Mouse (Mus musculus): ENCODE measurements around the gene Arhgap35.
A peak's percentile ranks its signal among the peaks of the same experiment; 100 is the strongest.

DNA sequence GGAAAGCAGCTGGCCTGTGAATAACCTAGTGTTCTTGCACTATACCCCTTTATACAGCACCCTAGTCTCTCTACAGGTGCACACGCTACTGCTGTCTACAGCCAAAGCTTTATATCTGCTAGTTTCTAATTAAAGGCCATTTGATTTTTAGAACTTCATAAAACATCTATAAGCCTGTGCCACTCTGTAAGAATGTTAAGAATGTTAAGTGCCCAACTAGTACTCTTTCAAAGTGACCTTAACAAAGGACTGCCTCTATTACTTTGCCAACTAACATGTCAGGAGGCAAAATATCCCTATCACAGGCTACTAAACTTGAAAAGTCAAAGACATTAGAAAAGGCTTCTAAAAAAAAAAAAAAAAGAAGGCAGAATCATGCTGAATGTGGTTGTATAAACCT, 31.0 kb downstream of the Arhgap35 start:
- TF ChIP-seq CTCF (IDR thresholded peaks at IDR 0.05; ENCODE audit: low read depth) (no peak), EP300 (IDR thresholded peaks at IDR 0.05; ENCODE audit: low read depth) (peak; percentile 59; the same call in 1 of the 2 replicates)

All from heart, postnatal 0 days (tissue).